Mouse (Mus musculus) heart, embryonic 11.5 days (tissue): Measurements from ENCODE around the gene Sval3. TPM values are rescaled to one million over a fixed set of nuclear protein-coding genes. Genes with fewer than 3 reads are reported as not detected.

Experiments used
- ATAC-seq: fragments of 200-750 bp; cut with Nextera tagmentation; replicated peaks from 2 replicates; pipeline ENCODE4 v1.8.0; 2017; ENCODE audit warnings: moderate library complexity; ENCODE audit not compliant: insufficient number of reproducible peaks, low FRiP score, low TSS enrichment
- H3K27ac ChIP-seq: fragments of 300-500 bp; sonication (generic); 2 replicates; pipeline ENCODE4 v1.5.1; 2014; ENCODE audit warnings: mild to moderate bottlenecking, low read depth, low read length
- H3K27me3 ChIP-seq: fragments of 300-500 bp; sonication (generic); 2 replicates; pipeline ENCODE4 v1.6.1; 2014; ENCODE audit warnings: mild to moderate bottlenecking, low read length, mixed read lengths; ENCODE audit not compliant: control insufficient read depth, insufficient read depth
- H3K36me3 ChIP-seq: fragments of 300-500 bp; sonication (generic); 2 replicates; pipeline ENCODE4 v1.6.1; 2014; ENCODE audit warnings: mild to moderate bottlenecking, low read length, moderate library complexity, mixed read lengths; ENCODE audit not compliant: control insufficient read depth, insufficient read depth
- H3K4me1 ChIP-seq: fragments of 300-500 bp; sonication (generic); 2 replicates; pipeline ENCODE4 v1.6.1; 2014; ENCODE audit warnings: low read length; ENCODE audit not compliant: control insufficient read depth, insufficient read depth
- H3K4me2 ChIP-seq: fragments of 300-500 bp; sonication (generic); 2 replicates; pipeline ENCODE4 v1.6.1; 2014; ENCODE audit warnings: mild to moderate bottlenecking, moderate library complexity
- H3K4me3 ChIP-seq: fragments of 300-500 bp; sonication (generic); 2 replicates; pipeline ENCODE4 v1.5.1; 2014; ENCODE audit warnings: low read depth, low read length
- H3K9ac ChIP-seq: fragments of 300-500 bp; sonication (generic); 2 replicates; pipeline ENCODE4 v1.6.1; 2014; ENCODE audit warnings: mild to moderate bottlenecking, low read depth, low read length, moderate library complexity
- H3K9me3 ChIP-seq: fragments of 300-500 bp; sonication (generic); replicated peaks from 2 replicates; pipeline ENCODE4 v1.6.1; 2016; ENCODE audit warnings: low read length; ENCODE audit not compliant: control insufficient read depth
- WGBS: fragments of 180-500 bp; shearing (Covaris S2); extraction: QIAGEN DNeasy Blood & Tissue Kit; methylation state at CpG from one replicate; pipeline ENCODE4 v1.1.7; 2014; ENCODE audit not compliant: insufficient replicate concordance; 5-methylcytosine and 5-hydroxymethylcytosine counted together
- polyA plus RNA-seq: library from polyadenylated mRNA; unstranded; fragments of >200 nt; fragmentation: Nextera tagmentation; extraction: Ambion mirVana; gene quantifications from 2 replicates; pipeline ENCODE4 v1.2.1, GENCODE M21; 2014

The Sval3 gene
- not detected in 2 replicates for polyA plus RNA-seq

- Histone ChIP-seq H3K9ac (no peak within 1 kb of the TSS), H3K4me3 (no peak within 1 kb of the TSS), H3K4me2 (no peak within 1 kb of the TSS), H3K27me3 (no peaks in the 10 kb centered on the region), H3K9me3 (no peaks in the 10 kb centered on the region), H3K36me3 (no peaks in the 10 kb centered on the region), H3K27ac (no peak within 1 kb of the TSS), H3K4me1 (no peaks in the 10 kb centered on the region)
- no peak for ATAC-seq
- 70% methylated on average over 1 of the region's 1 CpGs for WGBS
Observed at GRCm38 (mm10) chr6:41967840-41968239, at the start of gene Sval3. Gene Sval3 (plus strand): TSS chr6:41968140.

DNA sequence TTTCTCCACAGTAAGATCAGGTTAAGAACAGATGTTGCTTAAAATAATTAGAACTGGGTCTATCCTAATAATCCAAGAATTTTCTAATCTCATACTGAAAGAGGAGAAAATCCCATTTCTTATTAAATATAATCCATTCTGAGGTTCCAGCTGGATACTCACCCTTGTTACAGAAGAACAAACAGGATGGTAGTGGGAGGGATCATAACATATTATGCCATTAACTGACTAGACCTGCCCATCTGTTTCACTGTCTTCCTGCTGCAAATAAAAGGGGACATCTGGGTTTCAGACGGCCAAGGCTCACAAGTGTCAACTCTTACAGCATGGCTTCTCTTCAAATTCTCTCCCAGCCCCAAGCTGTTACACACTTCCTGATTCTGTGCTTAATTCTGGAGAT is 16.6 kb upstream of the Sval3 start, which contains the start of gene Sval1:
Gene Sval1, plus strand, starts transcription at position 301 of the 400 bp plus-strand sequence.
- Histone ChIP-seq H3K27ac (no peak within 1 kb of the TSS), H3K9ac (no peak within 1 kb of the TSS), H3K4me2 (no peak within 1 kb of the TSS), H3K9me3 (no peaks in the 10 kb centered on the region), H3K36me3 (no peaks in the 10 kb centered on the region), H3K27me3 (no peaks in the 10 kb centered on the region), H3K4me3 (no peak within 1 kb of the TSS), H3K4me1 (no peaks in the 10 kb centered on the region)
- 63% methylated on average over 1 of the region's 1 CpGs for WGBS
- no peak for ATAC-seq

Other genes with a start within 250 kb of the Sval3 start
- not detected in 2 replicates for gene Olfr459, start 193.0 kb upstream of the Sval3 start, polyA plus RNA-seq
- gene Pip, start 120.6 kb upstream of the Sval3 start, polyA plus RNA-seq, result not detected in 2 replicates
- not detected in 2 replicates for gene Sval2, start 115.2 kb upstream of the Sval3 start, polyA plus RNA-seq
- gene Sval1, start 16.5 kb upstream of the Sval3 start, polyA plus RNA-seq, result not detected in 2 replicates
- gene Sva, start 70.3 kb downstream of the Sval3 start, polyA plus RNA-seq, result not detected in 2 replicates
- gene Tas2r139, start 172.8 kb downstream of the Sval3 start, polyA plus RNA-seq, result not detected in 2 replicates
- gene Tas2r144, start 247.2 kb downstream of the Sval3 start, polyA plus RNA-seq, result not detected in 2 replicates